Mouse (Mus musculus): Measurements from ENCODE around the gene Csmd2.

The Csmd2 gene

DNA sequence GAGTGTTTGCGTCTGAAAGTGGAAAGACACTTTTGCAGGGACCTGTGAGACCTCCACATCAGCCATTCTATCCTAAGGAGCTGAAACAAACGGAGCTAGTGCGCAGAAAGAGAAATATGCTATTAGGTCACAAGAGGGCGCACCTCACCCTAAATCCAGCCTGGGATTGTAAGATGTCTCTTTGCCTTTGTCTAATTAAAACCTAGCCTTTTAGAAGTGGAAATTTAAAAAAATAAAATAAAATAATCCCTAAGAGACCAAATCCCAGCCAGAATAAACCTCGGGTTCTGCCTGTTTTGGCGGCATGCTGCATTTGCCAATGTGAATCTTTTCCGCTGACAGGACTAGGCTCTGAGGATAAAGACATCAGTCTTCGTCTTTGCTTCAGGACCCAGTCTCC lies 625.7 kb downstream of the Csmd2 start:
- DNase-seq (ENCODE audit: low spot score in 2 of 2) = no peak

DNA sequence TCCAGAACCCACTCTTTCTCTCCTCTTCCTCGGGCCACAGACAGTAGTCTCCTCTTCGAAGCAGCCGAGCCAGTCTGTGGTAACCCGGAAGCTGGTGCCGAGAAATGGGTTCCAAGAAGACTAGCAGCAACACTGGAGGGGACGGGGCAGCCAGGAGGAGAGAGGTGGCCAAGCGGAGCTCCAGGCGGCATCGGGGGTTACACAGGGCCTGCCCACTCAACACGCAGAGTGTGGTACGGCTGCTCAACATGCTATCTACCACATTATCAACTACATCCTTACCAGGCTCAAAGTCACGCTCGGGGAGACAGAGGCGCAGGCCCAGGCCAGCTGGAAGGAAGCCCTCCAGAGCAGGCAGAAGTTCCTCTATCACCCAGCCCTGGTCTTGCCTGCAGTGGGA lies 628.1 kb downstream of the Csmd2 start:
- DNase-seq (ENCODE audit: low spot score in 2 of 2) = no peak
